Mouse (Mus musculus) olfactory bulb, adult 2 months (tissue): ENCODE data around the gene Hkdc1. TPM values are rescaled to one million over a fixed set of nuclear protein-coding genes. Genes with fewer than 3 reads are reported as not detected.
A peak's percentile ranks its signal among the peaks of the same experiment; 100 is the strongest.

Experiments
- H3K27ac ChIP-seq: fragments of 200-500 bp; 2 replicates; pipeline ENCODE4 v1.5.1; 2012; ENCODE audit warnings: low read depth, low read length; ENCODE audit not compliant: insufficient read depth
- H3K4me1 ChIP-seq: fragments of 200-500 bp; 2 replicates; pipeline ENCODE4 v1.6.1; 2012; ENCODE audit warnings: low read length; ENCODE audit not compliant: control insufficient read depth, insufficient read depth
- H3K4me3 ChIP-seq: fragments of 200-500 bp; 2 replicates; pipeline ENCODE4 v1.5.1; 2012; ENCODE audit warnings: mild to moderate bottlenecking, low read depth, low read length, moderate library complexity; ENCODE audit not compliant: insufficient read depth
- CTCF ChIP-seq: fragments of 200-500 bp; IDR thresholded peaks from 2 replicates; pipeline ENCODE4 v1.5.1; 2012; ENCODE audit warnings: low read depth, mild to moderate bottlenecking, low read length, moderate library complexity; ENCODE audit not compliant: insufficient read depth
- POLR2A ChIP-seq: fragments of 200-500 bp; IDR thresholded peaks from 2 replicates; pipeline ENCODE4 v1.6.1; 2012; ENCODE audit warnings: mild to moderate bottlenecking, low read depth, low read length, moderate library complexity; ENCODE audit not compliant: insufficient read depth
- WGBS: fragments of 180-500 bp; shearing (Covaris S2); methylation state at CpG from one replicate; pipeline ENCODE4 v1.1.7; 2018; 5-methylcytosine and 5-hydroxymethylcytosine counted together
- polyA plus RNA-seq: library from polyadenylated mRNA; stranded (reverse); fragments of >200 nt; gene quantifications from 2 replicates; pipeline ENCODE4 v1.2.4, GENCODE M21; 2012; ENCODE audit warnings: low replicate concordance; ENCODE audit not compliant: missing spikeins, insufficient read depth, insufficient read length

The Hkdc1 gene
- polyA plus RNA-seq, 1 experiment, result not detected

DNA sequence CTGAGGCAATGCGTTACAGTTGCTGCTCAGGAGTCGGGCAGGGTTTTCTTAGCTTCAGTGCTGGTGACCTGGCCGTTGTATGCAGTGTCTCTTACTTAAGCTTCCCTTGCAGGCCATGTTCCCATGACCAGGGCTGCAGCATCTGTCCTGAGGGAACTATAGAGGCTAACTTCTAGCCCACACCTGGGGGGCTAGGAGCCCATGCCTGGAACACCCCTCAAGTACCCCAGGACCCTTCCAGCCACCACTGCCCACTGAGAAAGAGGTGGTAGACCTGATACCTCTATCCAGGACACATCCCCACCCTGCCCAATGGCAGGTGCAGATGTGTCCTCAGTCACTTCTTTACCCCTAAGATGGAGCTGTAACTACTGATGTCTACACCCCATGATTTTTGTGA lies 81.3 kb downstream of the Hkdc1 start:
- Histone ChIP-seq H3K4me3 (peak overlapping the region; percentile 68), H3K4me1 (peaks cover 27% of the 10 kb centered on the region), H3K27ac (peak overlapping the region; percentile 69)
- 7% methylated on average over 3 of the region's 3 CpGs for WGBS
- no peak for TF ChIP-seq POLR2A
- TF ChIP-seq CTCF, result no peak

DNA sequence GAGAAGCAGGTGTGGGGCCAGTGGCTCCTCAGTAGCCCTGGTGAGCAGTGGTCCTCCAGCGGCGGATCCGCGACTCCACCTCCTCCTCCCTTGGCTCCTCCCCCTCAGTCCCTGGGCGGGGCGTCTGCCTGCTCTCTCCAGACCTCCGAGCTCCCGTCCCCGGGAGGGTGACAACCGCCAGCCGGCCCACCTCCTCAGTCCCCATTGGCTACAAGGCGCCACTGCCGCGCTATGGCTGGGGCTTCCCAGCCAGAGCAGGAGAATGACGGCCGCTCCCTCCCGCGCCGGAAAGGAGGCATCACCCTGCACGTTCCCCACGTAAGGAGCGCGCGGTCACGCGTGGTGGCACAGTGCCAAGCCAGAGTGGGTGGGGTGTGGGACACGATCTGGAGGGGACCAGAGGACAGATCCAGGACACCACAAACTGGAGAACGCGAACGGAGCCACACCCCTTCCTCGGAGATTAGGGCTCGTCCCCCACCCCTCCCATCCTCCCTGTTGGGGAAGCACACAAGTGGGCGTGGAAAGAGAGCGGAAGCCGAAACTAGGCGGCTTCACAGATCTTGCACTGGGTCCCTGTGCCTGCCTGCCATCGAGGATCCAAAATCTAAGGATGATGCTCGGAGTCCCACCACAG lies 82.1 kb downstream of the Hkdc1 start:
- 0% methylated on average over 38 of the region's 38 CpGs for WGBS
- H3K4me1 ChIP-seq, result peaks cover 32% of the 10 kb centered on the region
- TF ChIP-seq POLR2A (peak; percentile 59), CTCF (no peak)
- peak overlapping the region; percentile 76 for H3K27ac ChIP-seq
- peak overlapping the region; percentile 68 for H3K4me3 ChIP-seq

DNA sequence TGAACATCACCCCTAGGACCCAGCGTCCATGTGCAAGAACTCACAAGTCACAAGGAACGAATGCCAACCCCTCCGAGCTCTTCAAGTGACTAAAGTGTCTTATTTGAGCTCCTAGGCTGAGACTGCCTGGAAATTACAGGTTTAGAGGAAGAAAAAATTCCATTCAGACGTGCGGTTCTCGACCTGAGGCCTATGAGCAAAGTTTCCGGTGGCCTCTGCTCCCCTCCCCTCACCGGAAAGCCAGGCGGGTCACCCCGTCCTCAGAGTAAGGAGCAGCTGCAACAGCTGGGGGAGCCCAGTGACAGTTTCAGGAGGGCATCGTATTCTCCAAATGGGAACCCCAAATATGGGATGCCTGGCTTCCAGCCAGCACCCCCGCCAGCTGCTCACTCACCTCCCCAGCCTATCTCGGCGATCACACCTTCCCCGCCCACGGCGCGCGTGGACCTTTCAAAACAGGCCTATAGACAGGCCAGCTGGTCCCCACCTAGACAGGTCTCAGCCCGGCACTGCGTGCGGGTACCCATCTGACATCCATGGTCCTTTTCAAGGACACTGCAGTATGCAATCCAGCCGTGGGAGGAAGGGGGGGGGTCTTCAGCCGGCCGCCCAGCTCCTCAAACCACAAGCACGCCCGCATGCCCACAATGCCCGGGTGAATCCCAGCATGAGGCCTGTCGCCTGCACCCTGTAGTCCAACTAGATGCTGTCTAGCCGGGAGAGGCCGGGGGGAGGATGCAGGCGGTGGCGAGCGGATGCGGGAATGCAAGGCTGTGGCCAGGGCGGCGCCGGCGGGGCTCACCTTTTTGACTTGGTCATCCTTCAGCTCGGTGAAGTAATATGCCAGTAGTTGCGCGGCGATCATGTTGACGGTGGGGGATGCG lies 82.8 kb downstream of the Hkdc1 start:
- no peak for TF ChIP-seq CTCF
- no peak for TF ChIP-seq POLR2A
- Histone ChIP-seq H3K27ac (peak overlapping the region; percentile 76), H3K4me1 (peaks cover 35% of the 10 kb centered on the region), H3K4me3 (peak overlapping the region; percentile 68)
- WGBS, result under 1% methylated on average over 45 of the region's 45 CpGs

DNA sequence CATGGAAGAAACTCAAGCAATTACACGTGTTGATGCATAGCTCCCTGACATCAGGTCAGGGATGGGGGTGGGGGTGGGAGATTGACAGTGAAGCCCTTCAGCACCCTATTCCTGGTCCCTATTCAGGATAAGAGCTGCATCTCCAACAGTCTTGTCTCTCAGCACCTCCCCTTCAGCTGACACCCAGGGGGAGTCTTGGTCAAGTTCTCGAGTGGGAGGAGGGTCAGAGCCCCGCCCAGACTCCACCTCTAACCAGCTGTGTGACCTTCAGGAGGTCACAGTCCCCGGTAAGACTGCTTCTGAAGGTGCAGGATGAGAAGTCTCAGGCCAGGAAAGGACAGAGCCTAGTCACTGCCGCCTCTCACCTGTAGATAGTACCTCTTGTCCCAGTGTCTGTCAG lies 83.7 kb downstream of the Hkdc1 start:
- no peak for TF ChIP-seq POLR2A
- no peak for TF ChIP-seq CTCF
- Histone ChIP-seq H3K27ac (no peak overlapping the region), H3K4me3 (peak overlapping the region; percentile 44), H3K4me1 (peaks cover 35% of the 10 kb centered on the region)
- WGBS, result 36% methylated on average over 5 of the region's 5 CpGs

DNA sequence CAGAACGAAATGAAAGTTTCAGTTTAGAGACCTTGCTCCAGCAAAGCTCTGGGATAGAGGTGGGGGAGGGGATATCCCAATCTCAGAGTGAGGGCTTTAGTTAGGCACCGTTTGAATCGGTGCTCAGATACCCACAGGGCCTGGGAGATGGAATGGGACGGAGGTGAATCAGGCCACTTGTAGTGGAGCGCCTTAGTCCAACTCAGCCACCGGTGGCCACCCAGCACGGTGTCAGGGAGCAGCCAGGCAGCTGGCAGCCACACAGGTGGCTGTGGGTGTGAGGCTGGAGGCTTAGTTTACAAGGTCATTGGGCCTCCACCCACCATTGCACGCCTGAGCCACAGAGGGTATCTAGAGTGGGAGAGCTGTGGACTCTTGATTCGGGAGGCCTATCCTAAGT lies 84.1 kb downstream of the Hkdc1 start:
- Histone ChIP-seq H3K4me3 (peak overlapping the region; percentile 44; the same call in 1 of the 2 replicates), H3K4me1 (peaks cover 38% of the 10 kb centered on the region), H3K27ac (no peak overlapping the region)
- WGBS, result 35% methylated on average over 9 of the region's 9 CpGs
- TF ChIP-seq POLR2A, result no peak
- TF ChIP-seq CTCF, result no peak

DNA sequence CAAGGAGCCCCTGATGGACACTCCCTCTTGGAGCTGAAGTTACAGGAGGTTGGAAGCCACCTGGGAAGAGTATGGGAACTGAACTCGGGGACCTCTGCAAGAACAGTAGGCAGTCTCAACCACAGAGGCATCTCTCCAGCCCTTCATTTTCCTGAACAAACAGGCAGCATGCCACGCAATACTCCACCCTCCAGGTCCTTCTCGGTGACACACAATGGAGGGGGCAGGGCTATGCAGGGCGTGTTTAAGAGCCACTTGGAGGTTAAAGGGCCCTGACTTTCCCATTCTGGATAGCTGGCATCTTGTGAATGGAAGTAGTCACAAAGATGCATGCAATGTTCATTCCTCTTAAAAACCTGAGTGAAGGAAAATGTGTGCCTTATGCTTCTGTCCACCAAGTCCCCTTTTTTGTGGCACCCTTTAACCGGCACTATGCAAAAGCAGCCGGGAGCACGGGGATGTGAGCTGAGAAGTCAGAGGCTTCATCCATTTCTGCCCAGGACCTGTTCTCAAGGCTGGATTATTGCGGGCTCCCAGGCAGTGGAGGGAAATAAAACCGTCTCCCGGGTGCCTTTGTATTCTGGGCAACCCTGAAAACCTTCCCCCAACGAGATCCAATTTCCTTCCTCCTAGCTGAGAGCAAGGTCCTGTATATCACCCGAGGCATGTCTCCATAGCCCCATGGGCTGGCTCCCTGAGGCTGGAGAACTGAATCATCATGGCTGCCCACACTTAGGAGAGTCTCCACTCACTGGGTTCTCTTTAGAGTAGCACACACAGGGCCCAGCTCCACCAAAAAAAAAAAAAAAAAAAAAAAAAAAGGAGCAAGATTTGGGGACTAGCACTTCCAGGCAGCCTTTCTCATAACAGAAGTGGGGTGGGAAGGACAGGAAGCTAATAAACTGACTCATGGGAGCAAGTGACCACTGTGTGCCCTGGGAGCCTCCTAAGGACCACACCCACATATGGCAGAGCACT lies 85.4 kb downstream of the Hkdc1 start:
- WGBS, result 32% methylated on average over 12 of the region's 12 CpGs
- TF ChIP-seq POLR2A, result no peak
- TF ChIP-seq CTCF, result no peak
- H3K4me1 ChIP-seq, result peaks cover 48% of the 10 kb centered on the region
- H3K4me3 ChIP-seq, result no peak overlapping the region
- no peak overlapping the region for H3K27ac ChIP-seq

DNA sequence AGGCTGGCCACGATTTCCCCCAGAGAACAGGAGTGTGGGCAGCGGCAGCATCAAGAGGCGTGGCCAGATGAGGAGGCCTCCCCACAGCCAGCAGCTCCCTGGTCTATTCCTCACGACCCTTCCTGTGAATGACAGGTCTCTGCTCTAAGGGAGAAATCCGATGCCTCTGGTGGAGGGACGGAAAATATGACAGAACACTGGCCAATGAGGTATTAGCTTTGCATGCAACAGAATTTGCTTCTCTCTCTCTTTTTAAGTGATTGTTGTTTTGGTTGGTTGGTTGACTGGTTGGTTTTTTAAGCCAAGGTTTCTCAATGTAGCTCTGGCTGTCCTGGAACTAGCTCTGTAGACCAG lies 86.9 kb downstream of the Hkdc1 start:
- Histone ChIP-seq H3K4me3 (no peak overlapping the region), H3K4me1 (peaks cover 55% of the 10 kb centered on the region), H3K27ac (no peak overlapping the region)
- no peak for TF ChIP-seq CTCF
- no peak for TF ChIP-seq POLR2A
- WGBS, result 49% methylated on average over 6 of the region's 6 CpGs

DNA sequence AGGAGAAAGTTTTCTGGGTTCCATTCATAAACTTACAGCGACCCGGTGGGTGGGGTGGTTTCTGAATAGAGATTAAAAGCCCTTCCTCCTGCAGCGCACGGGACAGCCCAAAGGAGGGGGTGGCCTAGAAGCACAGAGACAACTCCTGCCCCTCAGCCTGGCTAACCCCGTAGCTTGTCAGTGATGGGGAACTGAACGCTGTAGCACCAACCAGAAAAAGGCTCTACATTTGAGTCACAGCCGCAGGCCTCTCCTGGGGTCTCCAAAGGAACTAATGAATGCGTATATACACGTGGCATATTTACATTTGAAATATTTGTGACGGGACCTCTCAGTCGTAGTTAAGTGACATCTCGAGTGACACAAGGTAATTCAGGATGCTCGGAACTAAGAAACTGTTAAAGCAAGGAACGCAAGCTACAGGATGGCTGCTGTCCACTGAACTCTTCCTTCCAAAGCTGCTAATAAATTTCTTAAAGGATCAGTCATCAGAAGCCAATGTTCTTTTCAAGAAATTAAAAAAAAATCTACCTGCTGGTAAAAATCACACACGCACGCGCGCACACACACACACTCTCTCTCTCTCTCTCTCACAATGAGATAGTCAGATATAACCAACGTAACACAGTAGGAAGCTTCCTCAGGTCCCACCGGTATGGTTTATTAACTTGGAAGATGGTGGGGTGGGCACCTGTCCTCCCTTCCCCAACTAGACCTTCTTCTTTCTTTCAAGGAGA lies 87.4 kb downstream of the Hkdc1 start:
- H3K4me1 ChIP-seq, result peaks cover 59% of the 10 kb centered on the region
- H3K27ac ChIP-seq, result no peak overlapping the region
- H3K4me3 ChIP-seq, result no peak overlapping the region
- WGBS, result 68% methylated on average over 20 of the region's 20 CpGs
- TF ChIP-seq POLR2A (no peak), CTCF (no peak)
